Mouse (Mus musculus) brain, embryonic 18.5 days (tissue): Measurements from ENCODE around the gene Ctsc.
"Not testable (repeated sequence)": the region's sequence is repeated elsewhere in the genome, so short reads cannot be mapped to it uniquely, and the experiment has no call there.

Experiments used
- DNase-seq: peaks from one replicate; pipeline ENCODE4 v3.0.0-alpha.2; 2012; ENCODE audit warnings: low read depth, low spot score

Gene Ctsc

GRCm38 (mm10) chr7:88277858-88278627 is at the start of gene Ctsc:
Gene Ctsc, plus strand, starts transcription at chr7:88278085.
- DNase-seq: peak; percentile 22

GRCm38 (mm10) chr7:88229051-88229450 is 48.8 kb upstream of the Ctsc start:
- no peak for DNase-seq

GRCm38 (mm10) chr7:88230121-88230520 is 47.8 kb upstream of the Ctsc start:
- DNase-seq: no peak

- DNase-seq: no peak
These were observed 46.9 kb upstream of the Ctsc start for GRCm38 (mm10) chr7:88230756-88231522.

DNA sequence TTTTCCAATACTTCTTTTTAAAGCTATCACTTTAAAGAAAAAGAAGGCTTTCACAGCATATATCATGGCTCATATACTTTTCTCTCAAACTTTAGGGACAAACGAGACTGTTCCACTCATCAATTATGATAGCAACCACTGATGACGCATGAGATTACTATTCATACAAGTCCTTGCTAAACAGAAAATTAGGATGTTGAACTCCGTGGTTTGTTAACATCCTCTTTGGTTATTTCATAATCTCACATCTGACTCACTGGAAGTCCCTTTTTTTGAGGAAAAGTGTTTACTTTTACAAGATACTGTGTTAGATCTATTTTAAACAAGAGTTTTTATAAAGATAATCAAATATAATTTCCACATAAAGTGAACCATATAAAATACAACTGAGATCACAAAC is 34.8 kb upstream of the Ctsc start:
- no peak for DNase-seq

DNA sequence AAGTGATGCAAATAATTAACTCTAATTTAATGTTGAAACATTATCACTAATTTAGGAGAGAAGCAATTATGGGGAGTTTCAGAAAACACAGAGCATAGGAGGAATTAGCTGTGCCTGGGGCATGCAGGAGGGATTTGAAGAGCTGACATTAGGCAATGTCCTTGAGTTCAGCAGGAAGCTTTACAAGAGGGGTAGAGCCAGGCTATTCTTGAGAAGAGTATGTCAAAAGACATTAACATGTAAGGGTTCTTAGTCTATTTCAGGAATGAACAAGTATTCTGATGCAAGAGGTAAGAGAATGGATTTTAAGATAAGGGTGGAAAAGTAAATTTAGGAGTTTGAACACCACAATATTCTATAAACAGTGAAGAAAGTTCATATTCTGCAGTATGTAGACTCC is 33.4 kb upstream of the Ctsc start:
- no peak for DNase-seq

GRCm38 (mm10) chr7:88250380-88250779 is 27.5 kb upstream of the Ctsc start:
- not testable (repeated sequence) for DNase-seq

GRCm38 (mm10) chr7:88251535-88251934 is 26.4 kb upstream of the Ctsc start:
- no peak for DNase-seq

GRCm38 (mm10) chr7:88252129-88252528 is 25.8 kb upstream of the Ctsc start:
- DNase-seq: no peak

DNA sequence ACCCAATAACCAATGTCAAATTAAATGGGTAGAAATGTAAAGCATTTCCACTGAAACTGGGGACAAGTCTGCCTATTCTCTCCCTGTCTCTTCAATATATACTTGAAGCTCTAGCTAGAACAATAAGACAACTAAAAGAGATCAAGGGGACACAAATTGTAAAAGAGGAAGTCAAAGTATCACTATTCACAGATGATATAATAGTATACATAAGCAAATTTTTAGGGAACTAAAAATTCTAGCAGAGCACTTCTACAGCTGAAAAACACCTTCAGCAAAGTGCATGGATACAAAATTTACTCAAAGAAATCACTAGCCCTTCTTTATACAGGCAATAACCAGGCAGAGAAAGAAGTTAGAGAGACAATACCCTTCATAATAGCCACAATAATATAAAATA is 23.0 kb upstream of the Ctsc start:
- DNase-seq: no peak

GRCm38 (mm10) chr7:88259155-88259925 is 18.5 kb upstream of the Ctsc start:
- no peak for DNase-seq

DNA sequence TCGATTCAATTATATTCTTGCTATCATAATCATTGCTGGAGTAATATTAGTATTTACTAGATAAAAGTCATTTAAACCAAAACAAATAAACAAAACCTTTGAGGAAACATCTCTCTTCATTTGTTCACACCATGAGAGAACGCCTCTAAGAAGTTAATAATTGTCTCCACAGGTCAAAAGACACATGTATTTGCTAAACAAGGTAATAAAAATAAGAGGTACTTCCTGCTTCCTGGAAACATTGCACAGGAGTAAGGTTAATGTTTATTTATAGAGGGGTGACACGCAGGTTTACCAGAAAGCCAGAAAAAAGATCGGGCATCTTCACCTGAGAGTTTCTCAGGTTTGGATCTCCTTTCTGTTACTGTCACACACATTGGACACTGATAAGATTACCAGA is 16.1 kb upstream of the Ctsc start:
- no peak for DNase-seq

DNA sequence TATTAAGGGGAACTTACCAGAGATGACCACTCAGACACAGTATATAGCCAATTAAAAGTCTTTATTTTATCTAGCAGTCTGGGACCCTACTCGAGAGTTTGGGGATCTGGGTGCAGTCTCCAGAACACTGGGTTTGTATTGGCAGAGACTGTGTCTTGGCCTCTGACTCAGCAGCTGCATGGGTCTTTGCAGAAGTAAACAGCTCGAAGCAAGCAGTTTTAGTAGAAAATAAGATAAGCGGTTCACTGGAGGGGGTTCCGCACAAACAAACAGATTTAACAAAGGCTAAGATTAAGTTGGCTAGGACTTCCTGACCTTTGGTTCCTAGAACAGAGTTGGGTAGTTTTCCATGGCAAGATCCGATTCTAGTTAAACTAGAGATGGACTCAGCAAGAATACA is 13.0 kb upstream of the Ctsc start:
- DNase-seq: no peak

- no peak for DNase-seq
These were observed 8.0 kb upstream of the Ctsc start for GRCm38 (mm10) chr7:88269913-88270312.

GRCm38 (mm10) chr7:88271531-88271930 is 6.4 kb upstream of the Ctsc start:
- DNase-seq: no peak

- no peak for DNase-seq
These were observed 745 bp upstream of the Ctsc start for GRCm38 (mm10) chr7:88276914-88277765.

DNA sequence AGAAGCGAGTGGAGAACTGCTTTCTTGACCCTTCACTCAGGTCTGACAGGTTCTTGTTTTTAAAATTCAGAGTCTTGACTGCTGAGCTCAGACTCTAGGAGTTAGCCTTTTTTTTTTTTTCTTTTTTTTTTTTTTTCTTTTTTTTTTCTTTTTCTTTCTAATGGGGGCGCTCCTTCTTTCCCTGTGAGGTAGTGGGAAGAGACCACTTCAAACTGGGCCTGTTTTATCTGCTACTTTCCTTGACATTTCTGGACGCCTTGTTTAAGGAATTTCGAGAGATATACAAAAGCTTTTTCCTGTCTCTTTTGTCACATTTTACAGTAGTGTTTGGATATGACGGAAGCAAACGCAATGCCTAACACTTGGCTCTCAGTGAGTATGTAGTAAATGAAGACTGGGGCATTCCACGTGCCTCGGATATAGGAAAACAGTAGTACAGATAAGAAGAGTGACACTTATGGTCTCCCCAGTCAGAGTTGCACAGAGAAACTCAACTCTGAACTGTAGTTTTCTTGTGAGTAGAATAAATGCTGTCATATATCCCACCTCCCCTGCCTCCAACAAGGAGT is 827 bp downstream of the Ctsc start:
- no peak for DNase-seq

DNA sequence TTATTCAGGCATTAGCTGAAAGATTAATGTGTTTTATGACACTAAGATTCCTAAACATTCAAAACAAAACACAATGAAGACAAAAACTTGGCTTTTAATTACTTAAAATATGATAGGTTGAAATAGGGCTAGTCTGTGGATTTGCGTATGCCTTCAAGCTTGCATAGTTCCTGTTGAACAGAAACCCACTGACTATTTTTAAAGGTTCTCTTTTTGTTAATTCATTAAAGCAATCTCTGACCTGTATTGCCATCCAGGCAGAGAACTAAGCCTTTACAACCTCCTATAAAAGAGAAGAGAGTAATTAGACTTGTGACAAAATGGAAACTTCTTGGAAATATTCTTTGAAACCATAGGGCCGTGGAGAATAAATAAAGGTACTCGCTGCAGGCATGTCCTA is 7.4 kb downstream of the Ctsc start:
- DNase-seq: no peak

DNA sequence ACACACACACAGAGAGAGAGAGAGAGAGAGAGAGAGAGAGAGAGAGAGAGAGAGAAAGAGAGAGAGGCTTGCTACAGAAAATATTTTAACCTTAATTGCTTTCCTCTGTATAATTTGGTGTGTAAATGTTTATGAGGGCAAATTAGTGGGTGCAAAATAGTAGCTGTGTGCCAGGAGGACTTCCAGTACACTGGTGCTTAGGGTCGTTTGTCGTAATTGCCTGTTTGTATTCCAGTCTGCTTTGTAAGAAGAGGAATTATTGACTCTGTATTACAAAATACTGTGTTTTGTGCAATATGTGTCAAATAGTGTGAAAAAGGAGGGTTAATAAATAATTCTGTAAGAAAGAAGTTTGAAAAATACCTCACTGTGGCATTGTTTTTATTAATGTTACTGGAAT is 13.2 kb downstream of the Ctsc start:
- no peak for DNase-seq

GRCm38 (mm10) chr7:88292044-88292443 is 14.2 kb downstream of the Ctsc start:
- no peak for DNase-seq

DNA sequence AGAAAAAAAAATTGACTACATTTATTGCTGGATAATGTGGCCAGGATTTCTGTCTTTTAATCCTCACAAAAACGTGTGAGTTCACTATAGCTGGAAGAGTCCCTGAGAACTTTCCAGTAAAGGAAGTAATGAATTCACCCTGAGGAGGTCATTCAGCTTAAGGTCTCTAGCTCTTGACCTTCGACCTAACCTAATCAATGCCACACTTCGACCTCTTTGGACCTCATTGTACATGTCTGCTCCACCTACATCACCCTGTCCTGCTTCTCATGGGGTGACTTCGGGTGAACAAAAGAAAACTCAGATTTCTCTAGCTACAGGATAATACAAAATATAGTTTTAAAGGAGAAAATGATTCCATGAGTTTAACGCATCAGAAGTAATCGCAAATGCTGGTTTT is 16.0 kb downstream of the Ctsc start:
- no peak for DNase-seq
